Mouse (Mus musculus) mesoderm, embryonic 11.5 days (tissue): Measurements from ENCODE around the gene Klhl3.
A peak's percentile ranks its signal among the peaks of the same experiment; 100 is the strongest.

Experiments
- DNase-seq: peaks from one replicate; pipeline ENCODE4 v3.0.0-alpha.2; 2012; ENCODE audit warnings: low read depth, low spot score

Gene Klhl3

DNA sequence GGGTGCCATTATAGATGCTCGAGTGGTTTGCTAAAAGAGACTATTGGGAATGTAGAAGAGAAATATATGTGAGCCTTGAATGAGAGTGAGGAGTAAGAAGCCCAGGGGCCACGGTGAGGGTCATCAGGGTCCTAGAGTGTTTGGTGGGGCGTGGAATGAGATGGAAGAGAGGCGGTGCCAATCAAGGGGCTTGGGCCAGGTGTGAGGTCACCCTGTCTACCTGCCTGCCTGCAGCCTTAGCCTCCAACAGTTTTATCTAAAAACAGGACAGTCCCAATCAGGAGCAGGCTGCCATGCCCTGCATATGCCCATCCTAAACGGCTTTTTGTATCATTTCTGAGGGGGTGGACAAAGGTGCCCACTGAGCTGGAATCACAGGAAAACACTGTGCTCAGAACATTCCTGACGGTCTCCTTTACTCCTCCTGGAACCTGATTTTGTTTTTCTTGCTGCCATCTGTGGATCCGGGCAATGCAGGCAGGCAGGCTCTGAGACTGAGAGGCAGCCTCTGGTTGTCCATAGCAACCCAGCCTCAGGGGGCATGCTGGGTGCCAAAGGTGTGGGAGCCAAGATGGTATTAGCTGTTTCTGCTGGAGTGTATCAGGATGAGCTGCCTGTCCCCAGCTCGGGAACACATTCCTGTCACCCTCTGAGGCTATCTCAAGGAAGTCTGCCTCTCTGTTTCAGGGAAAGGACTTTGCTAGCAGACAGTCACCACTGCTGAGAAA, 89.5 kb downstream of the Klhl3 start:
- DNase-seq = no peak

DNA sequence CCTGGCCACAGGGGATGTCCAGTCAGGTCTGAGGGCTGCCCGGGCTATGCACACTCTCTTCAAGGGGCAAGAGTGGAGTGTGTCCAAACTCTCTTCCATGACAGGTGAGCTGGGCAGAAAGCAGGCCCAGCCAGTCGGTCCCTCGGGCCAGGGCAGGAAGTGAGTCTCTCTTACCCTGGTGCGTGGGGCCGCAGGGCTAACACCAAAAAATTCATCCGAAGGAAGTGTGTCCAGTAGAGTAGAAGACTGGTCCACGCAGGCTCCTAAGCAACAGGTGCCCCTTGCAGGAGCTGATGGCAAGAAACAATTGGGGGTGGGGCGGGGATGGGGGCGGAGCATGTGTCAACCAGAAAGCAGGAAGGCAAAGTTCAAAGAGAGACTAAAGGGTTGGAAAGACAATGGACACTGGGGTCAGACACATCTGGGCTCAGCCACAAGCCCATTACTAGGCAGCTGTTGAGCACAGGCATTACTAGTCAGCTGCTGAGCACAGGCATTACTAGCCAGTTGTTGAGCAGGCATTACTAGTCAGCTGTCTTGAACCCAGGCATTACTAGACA, 90.3 kb downstream of the Klhl3 start:
- no peak for DNase-seq

DNA sequence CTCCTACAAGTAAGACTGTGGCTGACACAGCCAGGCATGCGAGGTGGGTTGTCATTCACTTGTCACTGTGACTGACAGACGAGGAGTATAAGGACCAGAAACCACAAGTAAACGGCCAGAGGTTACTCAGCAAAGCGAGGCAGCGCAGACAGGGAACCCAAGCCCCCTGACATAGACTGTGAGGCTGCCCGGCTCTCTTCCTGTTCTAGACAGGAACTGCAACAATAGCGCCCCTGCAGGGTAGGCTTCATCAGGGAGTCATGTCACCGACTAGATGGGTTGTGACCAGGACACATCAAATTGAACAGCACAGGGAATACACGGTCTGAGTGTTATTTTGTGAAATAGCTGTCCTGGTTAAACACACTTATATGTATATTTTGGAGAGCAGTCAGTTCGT, 93.0 kb downstream of the Klhl3 start:
- DNase-seq = no peak

DNA sequence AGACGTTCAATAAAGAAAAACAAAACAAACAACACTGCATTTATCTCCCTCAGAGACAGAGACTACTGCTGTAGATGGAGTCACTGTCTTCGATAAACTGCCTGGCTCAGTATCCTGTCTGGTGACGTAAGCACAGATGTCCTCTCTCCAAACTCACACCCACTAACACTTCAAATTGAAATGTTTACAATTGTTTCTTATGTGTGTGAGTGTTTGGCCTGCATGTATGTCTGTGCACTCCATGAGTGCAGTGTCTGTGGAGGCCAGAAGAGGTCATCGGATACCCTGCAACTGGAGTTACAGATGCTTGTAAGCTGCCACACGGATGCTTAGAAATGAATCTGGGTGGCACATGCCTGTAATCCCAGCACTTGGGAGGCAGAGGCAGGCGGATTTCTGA, 96.1 kb downstream of the Klhl3 start:
- DNase-seq = no peak

DNA sequence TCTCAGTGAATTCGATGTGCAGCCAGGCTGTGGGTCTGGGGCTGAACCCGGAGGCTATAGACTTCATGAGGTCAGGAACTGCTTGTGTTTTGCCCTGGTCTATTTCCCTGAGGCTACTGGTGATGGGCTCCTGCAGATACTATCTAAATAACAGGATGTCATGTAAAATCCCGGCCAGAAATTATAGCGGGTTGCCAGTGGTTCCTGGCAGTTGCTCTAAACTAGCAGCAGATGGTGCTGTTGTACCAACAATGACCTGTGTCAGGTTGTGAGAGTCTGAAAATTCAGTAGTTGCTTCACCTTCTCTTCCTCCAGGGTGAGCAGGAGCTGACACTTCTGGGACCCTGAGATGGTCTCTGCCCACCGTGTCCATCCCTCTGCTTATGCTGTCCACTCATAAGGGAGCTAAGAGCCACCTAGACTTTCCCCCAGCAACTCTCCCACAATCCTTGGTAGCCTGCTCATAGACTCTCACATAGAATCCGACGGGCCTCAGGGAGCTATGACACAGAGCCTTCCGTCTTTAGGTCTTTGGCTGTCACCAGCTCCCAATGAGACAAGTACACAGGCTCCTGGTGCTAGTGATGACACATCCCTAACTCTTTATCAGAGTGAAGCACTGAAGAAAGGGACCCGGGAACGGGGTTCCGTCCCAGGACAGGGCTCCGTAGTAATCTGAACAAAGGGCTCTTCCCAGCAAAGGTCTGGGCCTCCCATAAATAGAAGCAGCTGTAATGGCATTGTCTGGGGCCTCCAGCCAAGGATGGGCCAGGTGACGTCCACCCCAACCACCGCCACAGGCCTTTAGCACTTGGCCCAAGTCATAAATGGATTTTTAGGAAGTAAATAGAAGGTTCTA, 101.1 kb downstream of the Klhl3 start:
- DNase-seq = peak; percentile 78

DNA sequence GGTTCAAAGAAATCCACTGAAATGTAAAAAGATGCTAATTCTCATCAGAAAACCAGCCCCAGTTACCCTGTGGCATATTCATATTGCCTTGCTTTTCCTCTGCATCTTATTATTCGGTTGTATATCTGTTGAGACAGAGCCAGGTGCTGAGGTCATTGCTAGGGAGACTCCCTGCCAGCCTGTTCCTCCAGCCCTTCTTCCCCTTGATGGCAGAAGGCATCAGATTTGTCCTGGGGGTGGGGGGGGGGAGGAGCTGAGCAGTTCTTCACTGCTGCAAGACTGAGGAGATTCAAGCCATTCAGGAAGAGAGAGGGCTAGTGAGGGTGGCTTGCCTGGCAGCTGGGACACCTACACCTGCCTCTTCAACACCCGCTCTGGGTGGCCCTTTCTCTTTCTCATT, 101.9 kb downstream of the Klhl3 start:
- DNase-seq = no peak

DNA sequence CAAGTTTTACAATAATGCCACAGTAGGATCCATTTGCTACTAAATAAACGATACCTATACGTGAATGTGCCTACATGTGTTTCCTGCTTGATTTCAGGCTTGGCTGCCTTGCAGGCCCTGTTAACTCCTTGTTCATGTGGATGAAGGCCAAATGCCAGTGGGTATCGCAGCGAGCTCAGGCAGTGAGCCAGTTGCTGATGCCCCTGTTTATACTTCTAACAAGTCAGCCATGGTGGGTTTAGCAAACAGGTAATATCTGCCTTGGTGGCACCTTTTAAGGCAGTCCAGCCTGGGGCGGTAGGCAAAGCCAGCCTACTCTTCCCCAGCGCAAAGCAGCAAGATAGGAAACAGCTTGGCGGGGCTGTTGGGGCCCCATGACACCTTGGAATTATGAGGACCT, 103.0 kb downstream of the Klhl3 start:
- DNase-seq = no peak

DNA sequence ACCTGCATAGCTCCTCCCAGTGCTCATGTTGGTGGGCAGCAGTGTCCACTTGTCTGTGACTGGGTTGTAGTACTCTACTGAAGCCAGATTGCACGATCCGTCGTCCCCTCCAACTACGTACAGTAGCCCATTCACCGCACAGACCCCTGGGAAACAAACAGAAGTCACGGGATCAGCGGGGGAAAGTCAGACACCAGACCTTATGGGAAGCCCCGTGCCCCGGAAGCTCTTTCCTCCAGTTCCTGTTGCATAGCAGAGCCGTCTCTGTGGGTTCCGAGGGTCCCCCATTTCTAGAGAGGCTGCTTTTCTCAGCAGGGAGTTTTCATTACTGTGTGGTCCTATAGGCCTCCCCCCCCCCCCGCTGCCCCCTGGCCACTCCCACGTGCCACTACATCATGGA, 104.1 kb downstream of the Klhl3 start:
- DNase-seq = no peak

DNA sequence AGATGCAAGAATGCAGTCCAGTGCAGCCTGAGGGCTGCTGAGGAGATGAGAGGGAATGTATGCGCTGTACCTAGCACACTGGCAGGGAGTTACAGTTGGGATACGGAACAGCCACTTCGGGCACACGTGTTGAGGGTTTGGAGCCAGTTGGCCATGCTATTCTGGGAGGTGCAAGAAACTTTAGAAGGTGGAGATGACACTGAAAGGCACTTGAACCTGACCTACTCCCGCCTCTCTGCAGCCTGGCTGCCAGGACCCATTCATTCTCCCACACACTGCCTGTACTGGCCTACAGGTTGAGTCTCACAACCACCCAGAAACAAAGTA, 105.4 kb downstream of the Klhl3 start:
- DNase-seq = no peak

DNA sequence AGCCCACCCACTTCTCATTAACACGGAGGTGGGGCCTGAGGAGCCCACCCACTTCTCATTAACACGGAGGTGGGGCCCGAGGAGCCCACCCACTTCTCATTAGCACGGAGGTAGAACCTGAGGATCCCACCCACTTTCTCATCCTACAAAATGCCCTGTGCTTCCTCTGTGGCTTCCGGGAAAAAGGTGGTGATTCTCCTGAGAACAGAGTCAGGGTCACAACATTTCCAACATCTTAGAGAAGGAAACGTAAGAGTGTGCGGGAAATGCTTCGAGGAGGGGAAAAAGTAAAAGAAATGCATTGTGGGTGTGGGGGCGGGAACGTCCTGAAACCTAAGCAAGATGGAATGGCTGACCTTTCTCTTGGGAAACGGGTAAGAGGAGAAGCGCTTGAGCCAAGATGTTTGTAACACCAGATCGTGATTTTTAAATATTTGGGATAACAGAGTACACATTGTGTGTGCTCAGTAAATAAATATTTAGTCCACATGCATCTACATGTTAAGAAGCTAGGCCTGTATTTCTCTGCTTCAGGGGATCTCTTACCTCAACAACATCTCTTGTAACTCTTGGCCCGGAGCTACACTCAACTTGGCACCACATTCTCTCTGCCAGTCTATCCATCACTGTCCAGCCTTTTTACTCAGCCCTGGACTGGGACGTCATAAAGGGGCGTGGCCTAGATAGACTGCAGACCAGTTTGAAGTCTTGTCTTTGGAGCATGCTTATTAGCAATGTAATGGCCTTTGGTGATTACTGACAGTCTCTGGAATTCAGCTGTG, 105.9 kb downstream of the Klhl3 start:
- DNase-seq = peak; percentile 37

DNA sequence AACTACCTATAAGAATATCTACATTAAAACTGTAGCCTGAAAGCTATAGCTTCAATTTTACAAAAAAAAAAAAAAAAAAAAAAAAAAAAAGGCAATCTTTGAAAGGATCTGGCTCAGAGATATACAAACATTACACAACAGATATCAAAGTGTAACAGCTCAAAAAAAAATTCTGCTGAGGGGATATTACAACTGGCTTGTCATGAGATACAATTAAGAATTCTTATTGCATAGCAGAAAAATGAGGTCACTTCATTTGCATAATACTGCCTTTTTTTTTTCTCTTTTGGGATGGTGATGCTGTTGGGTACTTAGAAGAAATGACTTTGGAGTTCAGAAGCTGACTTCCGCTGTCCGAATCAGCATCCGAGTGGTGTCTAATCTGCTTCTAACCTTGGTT, 111.6 kb downstream of the Klhl3 start:
- no peak for DNase-seq

DNA sequence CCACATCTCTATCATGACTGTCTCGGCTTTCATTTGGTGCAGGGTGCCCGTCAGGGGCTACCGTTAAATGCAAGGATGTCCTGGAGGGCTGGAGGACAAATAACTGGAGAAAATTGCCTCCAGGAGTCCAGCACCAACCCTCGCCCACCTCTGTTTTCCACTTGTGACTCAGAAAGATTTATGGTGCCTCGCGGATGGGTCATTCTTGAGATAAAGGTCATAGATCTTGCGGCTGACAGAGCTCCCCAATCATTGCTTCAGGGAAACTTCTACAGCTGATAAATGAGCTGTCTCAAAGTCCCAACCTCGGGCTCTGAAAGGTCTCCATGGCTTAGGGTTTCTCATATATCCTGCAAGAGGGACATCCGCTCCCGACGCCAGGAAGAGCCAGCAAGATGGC, 116.9 kb downstream of the Klhl3 start:
- peak; percentile 49 for DNase-seq

DNA sequence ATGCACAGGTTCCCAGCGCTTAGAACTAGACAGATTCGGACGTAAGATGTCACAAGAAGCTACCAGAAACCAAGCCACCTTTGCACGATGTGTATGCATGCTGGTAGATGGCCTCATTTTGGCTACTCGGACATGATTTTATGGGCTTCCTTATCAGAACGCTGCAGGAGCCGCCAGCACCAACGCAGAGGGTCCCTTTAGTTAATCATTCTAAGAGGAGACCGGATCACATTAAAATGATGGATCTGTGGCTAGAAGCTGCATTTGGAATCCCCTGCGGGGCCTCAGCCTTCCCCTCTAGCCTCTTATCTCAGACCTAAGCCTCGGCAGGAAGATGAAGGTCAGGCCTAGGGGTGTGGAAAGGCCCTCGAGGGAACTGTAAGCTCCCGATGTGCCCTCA, 117.5 kb downstream of the Klhl3 start:
- peak; percentile 48 for DNase-seq

DNA sequence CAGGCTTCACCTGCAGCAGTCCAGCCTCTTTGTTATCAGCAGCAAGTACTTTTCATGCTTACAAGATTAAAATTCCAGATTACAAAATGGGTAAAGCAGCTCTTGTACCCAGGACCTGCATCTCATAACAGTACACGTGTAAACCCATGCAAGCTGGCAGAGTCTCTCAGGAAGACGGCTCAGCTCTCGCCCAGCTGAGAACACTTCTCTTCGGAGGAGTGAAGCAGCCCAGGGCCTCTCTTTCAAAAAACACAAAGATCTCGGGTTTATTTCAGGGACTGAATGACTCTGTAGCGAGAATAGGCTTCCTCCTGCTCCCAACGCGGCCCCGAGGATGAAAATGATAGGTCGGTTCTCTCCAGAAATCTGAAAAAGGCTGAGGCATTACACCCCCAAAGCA, 128.8 kb downstream of the Klhl3 start:
- DNase-seq = no peak

DNA sequence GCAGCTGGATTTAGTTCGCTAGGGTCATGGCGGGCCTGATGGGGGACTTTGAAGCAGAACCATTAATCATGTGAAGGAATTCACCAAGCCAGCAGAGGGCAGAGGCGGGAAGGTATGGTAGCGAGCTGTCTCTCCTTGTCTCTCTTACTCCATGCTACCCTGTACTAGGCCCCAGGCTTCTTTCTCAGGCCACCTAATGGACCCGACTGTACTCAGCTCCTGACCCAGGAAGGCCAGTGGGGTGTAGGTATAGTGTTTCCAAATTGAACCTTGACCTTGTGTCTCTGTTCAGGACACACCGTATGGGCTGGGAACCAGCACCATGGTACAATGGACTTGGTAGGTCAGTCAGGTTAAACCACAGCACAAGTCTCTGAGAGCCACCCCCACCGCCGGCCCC, 129.2 kb downstream of the Klhl3 start:
- DNase-seq = no peak

DNA sequence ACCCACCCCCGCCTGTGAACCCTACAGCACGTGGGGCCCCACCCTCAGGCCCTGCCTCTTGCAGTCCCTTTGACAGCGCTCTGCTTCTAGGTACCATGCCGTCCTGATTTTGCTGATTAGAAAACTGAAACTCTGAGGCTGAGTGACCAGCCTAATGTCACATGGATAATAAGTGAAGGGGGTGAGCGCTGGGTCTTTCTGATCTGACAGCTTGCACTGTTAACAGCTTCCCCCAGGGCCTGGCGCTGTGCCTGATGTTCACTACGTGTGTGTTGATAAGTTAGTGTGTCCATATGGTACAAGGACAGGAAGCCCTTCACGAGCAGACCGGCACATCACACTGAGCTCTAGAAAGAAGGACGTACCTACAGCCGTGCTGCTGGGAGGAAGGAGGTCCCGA, 130.1 kb downstream of the Klhl3 start:
- no peak for DNase-seq

DNA sequence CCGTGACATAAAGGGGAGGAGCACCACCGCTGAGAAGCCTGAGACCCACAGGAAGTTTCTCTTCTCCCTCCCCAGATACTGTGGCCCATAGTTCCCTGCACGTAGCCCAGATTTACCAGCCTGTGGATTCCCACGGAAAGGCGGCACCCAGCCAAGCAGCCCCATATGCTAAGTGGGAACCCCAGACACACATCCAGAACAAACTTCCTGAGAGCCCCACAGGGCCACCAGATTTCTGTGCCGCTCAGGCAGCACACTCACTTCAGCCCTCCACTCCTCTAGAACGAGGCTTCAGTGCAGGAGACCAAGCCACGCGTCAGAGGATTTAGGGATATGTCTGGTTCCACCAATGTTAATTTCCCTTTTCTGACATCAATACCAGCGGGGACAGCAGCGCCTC, 130.5 kb downstream of the Klhl3 start:
- no peak for DNase-seq

DNA sequence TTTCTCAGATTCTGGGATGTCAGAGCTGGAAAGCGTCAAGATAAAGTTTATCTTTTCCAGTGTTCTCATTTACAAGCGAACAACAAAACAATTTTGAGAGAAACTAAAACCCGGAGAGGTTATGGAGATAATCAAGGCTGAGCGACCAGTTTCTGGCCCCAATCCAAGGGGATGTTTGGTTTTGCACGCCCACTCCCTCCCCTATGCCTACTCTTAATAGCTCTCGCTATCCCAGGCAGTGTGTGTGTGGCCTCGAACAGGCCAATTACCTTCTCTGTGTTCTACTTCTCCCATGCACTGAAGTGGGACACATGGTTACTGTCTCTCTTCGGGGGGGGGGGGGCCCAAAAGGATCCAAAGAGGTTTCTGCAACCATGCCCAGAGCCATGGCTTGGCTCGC, 132.7 kb downstream of the Klhl3 start:
- no peak for DNase-seq

DNA sequence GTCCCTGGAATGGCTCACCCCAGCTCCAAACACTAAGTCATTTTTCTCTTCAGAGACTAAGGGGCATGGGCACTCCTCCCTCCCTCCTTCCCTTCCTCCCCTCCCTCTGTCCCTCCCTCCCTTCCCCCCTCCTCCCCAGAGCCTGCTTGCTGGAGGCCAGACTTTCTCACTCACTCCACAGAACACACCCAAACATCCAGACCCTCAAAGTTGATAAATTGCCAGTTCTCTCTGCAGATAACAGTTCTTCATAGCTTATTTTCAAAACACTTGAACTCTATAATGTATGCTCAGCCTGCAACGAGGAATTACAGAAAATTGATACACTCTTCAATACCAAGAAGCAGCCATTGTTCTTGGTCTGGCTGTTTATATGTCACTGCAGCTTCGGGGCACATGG, 133.3 kb downstream of the Klhl3 start:
- DNase-seq = no peak

DNA sequence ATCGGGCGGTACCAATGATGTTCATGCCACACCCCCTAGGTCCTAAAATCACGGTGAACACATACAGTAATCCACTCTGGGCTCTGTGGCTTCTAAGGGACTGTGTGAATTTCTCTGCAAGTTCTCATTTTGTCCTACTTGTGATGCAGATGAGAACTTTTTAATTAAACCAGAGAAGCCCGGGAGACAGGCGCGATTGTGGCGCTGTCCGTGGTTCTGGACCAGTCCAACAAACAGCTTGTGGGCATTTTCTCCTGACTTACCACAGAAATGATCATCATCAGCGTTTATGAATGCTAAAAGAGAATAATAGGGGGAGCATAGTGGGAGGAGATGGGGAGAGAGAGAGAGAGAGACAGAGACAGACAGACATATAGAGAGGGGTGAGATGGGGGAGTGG, 134.5 kb downstream of the Klhl3 start:
- DNase-seq = peak; percentile 57

DNA sequence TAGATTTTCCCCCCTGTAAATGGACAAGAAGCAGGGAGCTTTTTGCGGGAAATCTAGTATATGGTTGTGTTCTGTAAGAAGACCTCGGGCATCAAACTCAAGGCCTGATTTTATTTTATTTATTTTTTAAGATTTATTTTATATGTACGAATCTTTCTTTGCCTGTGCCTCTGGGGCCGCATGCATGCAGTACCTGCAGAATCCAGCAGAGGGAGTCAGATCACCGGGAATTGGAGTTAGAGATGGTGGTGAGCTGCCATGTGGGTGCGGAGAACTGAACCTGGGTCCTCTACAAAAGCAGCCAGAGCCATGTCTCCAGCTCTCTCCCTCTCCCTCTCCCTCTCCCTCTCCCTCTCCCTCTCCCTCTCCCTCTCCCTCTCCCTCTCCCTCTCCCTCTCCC, 135.7 kb downstream of the Klhl3 start:
- DNase-seq = no peak

DNA sequence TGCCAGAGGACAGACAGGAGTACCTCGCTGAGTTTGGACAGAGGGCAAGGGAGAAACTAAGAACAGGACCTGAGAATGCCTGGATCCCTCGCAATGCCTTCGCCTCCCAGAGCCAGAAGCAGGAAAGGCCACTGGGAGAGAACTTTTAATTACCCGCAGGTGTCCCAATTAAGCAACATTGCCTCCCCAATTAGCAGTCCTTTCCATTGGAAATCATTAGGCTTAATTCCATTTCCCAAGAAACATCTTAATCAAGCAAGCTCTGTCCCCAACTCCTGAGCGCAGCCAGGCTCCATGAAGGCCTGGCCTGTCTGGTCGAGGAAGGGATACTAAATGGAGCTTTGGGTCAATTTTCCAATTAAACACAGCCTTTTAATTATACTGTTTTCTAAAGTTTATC, 147.7 kb downstream of the Klhl3 start:
- no peak for DNase-seq
